Mouse (Mus musculus): Measurements from ENCODE around the gene Capns2. TPM values are rescaled to one million over a fixed set of nuclear protein-coding genes. Genes with fewer than 3 reads are reported as not detected.

Gene Capns2
- polyA plus RNA-seq (2015; fragmentation: Nextera tagmentation; extraction: Ambion mirVana), result 4.5 and 6.4 TPM in 2 replicates

GRCm38 (mm10) chr8:92901107-92901506 is at the start of gene Capns2:
Capns2 (plus strand) TSS chr8:92901407.
- H3K9me3 ChIP-seq, result no peaks in the 10 kb centered on the region
- no peak within 1 kb of the TSS for H3K27ac ChIP-seq
- H3K9ac ChIP-seq, result no peak within 1 kb of the TSS
- no peak within 1 kb of the TSS for H3K4me2 ChIP-seq (replicated peaks)
- no peak for ATAC-seq (ENCODE audit: low FRiP score, low read depth)
- no peaks in the 10 kb centered on the region for H3K36me3 ChIP-seq
- H3K4me1 ChIP-seq, result peaks cover 2% of the 10 kb centered on the region; the same call in 1 of the 2 replicates
- H3K27me3 ChIP-seq, result no peaks in the 10 kb centered on the region
- WGBS, result 87% methylated on average over 5 of the region's 5 CpGs
- no peak within 1 kb of the TSS for H3K4me3 ChIP-seq

- no peak overlapping the region for H3K4me2 ChIP-seq (replicated peaks)
- no peaks in the 10 kb centered on the region for H3K9me3 ChIP-seq
- peaks cover 52% of the 10 kb centered on the region for H3K36me3 ChIP-seq
- peaks cover 6% of the 10 kb centered on the region; the same call in 1 of the 2 replicates for H3K27me3 ChIP-seq
- no peak overlapping the region for H3K27ac ChIP-seq
- H3K9ac ChIP-seq, result no peak overlapping the region
- H3K4me1 ChIP-seq, result peaks cover 17% of the 10 kb centered on the region
- H3K4me3 ChIP-seq, result no peak overlapping the region
- no peak for ATAC-seq (ENCODE audit: low FRiP score, low read depth)
- 59% methylated on average over 18 of the region's 18 CpGs for WGBS
These were observed 47.8 kb upstream of the Capns2 start for GRCm38 (mm10) chr8:92853188-92853983.

- peak overlapping the region; percentile 62 for H3K4me3 ChIP-seq
- H3K27me3 ChIP-seq, result peaks cover 6% of the 10 kb centered on the region; the same call in 1 of the 2 replicates
- no peak overlapping the region for H3K9ac ChIP-seq
- H3K27ac ChIP-seq, result no peak overlapping the region
- peaks cover 23% of the 10 kb centered on the region for H3K4me1 ChIP-seq
- ATAC-seq (ENCODE audit: low FRiP score, low read depth), result no peak
- peaks cover 39% of the 10 kb centered on the region for H3K36me3 ChIP-seq
- peak overlapping the region; percentile 82 for H3K4me2 ChIP-seq (replicated peaks)
- H3K9me3 ChIP-seq, result no peaks in the 10 kb centered on the region
- 80% methylated on average over 3 of the region's 3 CpGs for WGBS
These were observed 46.5 kb upstream of the Capns2 start for GRCm38 (mm10) chr8:92854673-92855072.

- H3K9me3 ChIP-seq, result no peaks in the 10 kb centered on the region
- H3K36me3 ChIP-seq, result peaks cover 33% of the 10 kb centered on the region
- peak; percentile 57; the same call in 1 of the 2 replicates for ATAC-seq (ENCODE audit: low FRiP score, low read depth)
- no peak within 1 kb of the TSS for H3K27ac ChIP-seq
- peaks cover 6% of the 10 kb centered on the region; the same call in 1 of the 2 replicates for H3K27me3 ChIP-seq
- H3K4me1 ChIP-seq, result peaks cover 17% of the 10 kb centered on the region
- H3K9ac ChIP-seq, result peak within 1 kb of the TSS; percentile 76
- H3K4me2 ChIP-seq (replicated peaks), result peak within 1 kb of the TSS; percentile 82
- H3K4me3 ChIP-seq, result peak within 1 kb of the TSS; percentile 62
- under 1% methylated on average over 50 of the region's 50 CpGs for WGBS
These were observed 45.9 kb upstream of the Capns2 start, which contains the start of gene Lpcat2 for GRCm38 (mm10) chr8:92855171-92855894. Lpcat2 (plus strand) TSS chr8:92855339.

GRCm38 (mm10) chr8:92856273-92856986 is 44.8 kb upstream of the Capns2 start:
- H3K36me3 ChIP-seq, result peaks cover 26% of the 10 kb centered on the region
- ATAC-seq (ENCODE audit: low FRiP score, low read depth), result no peak
- no peak overlapping the region for H3K27ac ChIP-seq
- peaks cover 6% of the 10 kb centered on the region; the same call in 1 of the 2 replicates for H3K27me3 ChIP-seq
- 77% methylated on average over 7 of the region's 7 CpGs for WGBS
- peaks cover 16% of the 10 kb centered on the region for H3K4me1 ChIP-seq
- peak overlapping the region; percentile 62 for H3K4me3 ChIP-seq
- H3K9me3 ChIP-seq, result no peaks in the 10 kb centered on the region
- peak overlapping the region; percentile 76 for H3K9ac ChIP-seq
- H3K4me2 ChIP-seq (replicated peaks), result peak overlapping the region; percentile 82

- no peak; the same call in 1 of the 2 replicates for ATAC-seq (ENCODE audit: low FRiP score, low read depth)
- 55% methylated on average over 14 of the region's 14 CpGs for WGBS
- H3K27me3 ChIP-seq, result peaks cover 6% of the 10 kb centered on the region; the same call in 1 of the 2 replicates
- no peak overlapping the region for H3K4me3 ChIP-seq
- H3K4me2 ChIP-seq (replicated peaks), result no peak overlapping the region
- H3K36me3 ChIP-seq, result peaks cover 5% of the 10 kb centered on the region
- H3K4me1 ChIP-seq, result peaks cover 9% of the 10 kb centered on the region
- H3K9me3 ChIP-seq, result no peaks in the 10 kb centered on the region; the same call in 1 of the 2 replicates
- H3K9ac ChIP-seq, result no peak overlapping the region
- H3K27ac ChIP-seq, result no peak overlapping the region
These were observed 42.6 kb upstream of the Capns2 start for GRCm38 (mm10) chr8:92858475-92859182.

- Histone ChIP-seq H3K27me3 (0 out of 2 replicates have a peak, but pooled peaks cover 4% of the 10 kb centered on the region), H3K4me3 (no peak overlapping the region), H3K9me3 (no peaks in the 10 kb centered on the region; the same call in 1 of the 2 replicates), H3K4me2 (replicated peaks) (no peak overlapping the region), H3K9ac (no peak overlapping the region), H3K27ac (no peak overlapping the region), H3K4me1 (peaks cover 20% of the 10 kb centered on the region), H3K36me3 (no peaks in the 10 kb centered on the region)
- WGBS, result 95% methylated on average over 1 of the region's 1 CpGs
- ATAC-seq (ENCODE audit: low FRiP score, low read depth), result no peak
These were observed 39.2 kb upstream of the Capns2 start for GRCm38 (mm10) chr8:92861977-92862376.

GRCm38 (mm10) chr8:92870281-92870680 is 30.9 kb upstream of the Capns2 start:
- no peak overlapping the region for H3K4me3 ChIP-seq
- H3K9me3 ChIP-seq, result no peaks in the 10 kb centered on the region
- peak; percentile 84 for ATAC-seq (ENCODE audit: low FRiP score, low read depth)
- H3K27ac ChIP-seq, result no peak overlapping the region
- H3K4me2 ChIP-seq (replicated peaks), result 0 out of 2 replicates have a peak overlapping the region, but pooled peaks have one; percentile 16
- H3K27me3 ChIP-seq, result peaks cover 18% of the 10 kb centered on the region
- 6% methylated on average over 7 of the region's 7 CpGs for WGBS
- no peaks in the 10 kb centered on the region for H3K36me3 ChIP-seq
- peaks cover 41% of the 10 kb centered on the region for H3K4me1 ChIP-seq
- H3K9ac ChIP-seq, result no peak overlapping the region

- no peak for ATAC-seq (ENCODE audit: low FRiP score, low read depth)
- Histone ChIP-seq H3K27me3 (peaks cover 25% of the 10 kb centered on the region), H3K4me3 (no peak overlapping the region), H3K36me3 (no peaks in the 10 kb centered on the region), H3K4me1 (peaks cover 27% of the 10 kb centered on the region), H3K9ac (no peak overlapping the region), H3K4me2 (replicated peaks) (no peak overlapping the region), H3K9me3 (no peaks in the 10 kb centered on the region), H3K27ac (no peak overlapping the region)
- 44% methylated on average over 10 of the region's 10 CpGs for WGBS
These were observed 29.0 kb upstream of the Capns2 start for GRCm38 (mm10) chr8:92872063-92872759.

- Histone ChIP-seq H3K4me1 (peaks cover 10% of the 10 kb centered on the region), H3K36me3 (peaks cover 9% of the 10 kb centered on the region), H3K4me2 (replicated peaks) (no peak overlapping the region), H3K27ac (no peak overlapping the region), H3K27me3 (peaks cover 14% of the 10 kb centered on the region; the same call in 1 of the 2 replicates), H3K9me3 (peaks cover 9% of the 10 kb centered on the region; the same call in 1 of the 2 replicates), H3K4me3 (no peak overlapping the region), H3K9ac (no peak overlapping the region)
- WGBS, result 79% methylated on average over 10 of the region's 10 CpGs
- ATAC-seq (ENCODE audit: low FRiP score, low read depth), result no peak
These were observed 25.4 kb upstream of the Capns2 start for GRCm38 (mm10) chr8:92875795-92876194.

All from limb, embryonic 13.5 days (tissue).